Mouse (Mus musculus): Measurements from ENCODE around the gene Carmil3. TPM values are rescaled to one million over a fixed set of nuclear protein-coding genes. Genes with fewer than 3 reads are reported as not detected.
A peak's percentile ranks its signal among the peaks of the same experiment; 100 is the strongest.

Carmil3 gene
- polyA plus RNA-seq (2015; fragmentation: Nextera tagmentation; extraction: Ambion mirVana) = 0.96 and 0.98 TPM in 2 replicates

GRCm38 (mm10) chr14:55490361-55491201, at the start of gene Carmil3:
Gene Carmil3 (plus strand): TSS chr14:55490651.
- WGBS = 1% methylated on average over 52 of the region's 68 CpGs
- H3K36me3 ChIP-seq (ENCODE audit: insufficient read depth, low read length) = peaks cover 7% of the 10 kb centered on the region; the same call in 1 of the 2 replicates
- H3K27me3 ChIP-seq (ENCODE audit: insufficient read depth, low read length) = no peaks in the 10 kb centered on the region
- peak within 1 kb of the TSS; percentile 65 for H3K9ac ChIP-seq (ENCODE audit: low read depth, low read length)
- no peak for TF ChIP-seq CTCF (IDR thresholded peaks at IDR 0.05; ENCODE audit: low read depth)
- no peaks in the 10 kb centered on the region for H3K9me3 ChIP-seq (replicated peaks; ENCODE audit: low read length)
- peak within 1 kb of the TSS; percentile 73 for H3K4me2 ChIP-seq (ENCODE audit: low read length)
- H3K4me1 ChIP-seq (replicated peaks; ENCODE audit: insufficient read depth, low read length) = 0 out of 2 replicates have a peak, but pooled peaks cover 4% of the 10 kb centered on the region
- H3K27ac ChIP-seq = no peak within 1 kb of the TSS
- peak; percentile 70 for DNase-seq (ENCODE audit: low spot score)
- peak within 1 kb of the TSS; percentile 54 for H3K4me3 ChIP-seq (replicated peaks; ENCODE audit: low read depth, low read length)
- peak; percentile 59 for ATAC-seq (replicated peaks; ENCODE audit: low FRiP score, low read depth)

DNA sequence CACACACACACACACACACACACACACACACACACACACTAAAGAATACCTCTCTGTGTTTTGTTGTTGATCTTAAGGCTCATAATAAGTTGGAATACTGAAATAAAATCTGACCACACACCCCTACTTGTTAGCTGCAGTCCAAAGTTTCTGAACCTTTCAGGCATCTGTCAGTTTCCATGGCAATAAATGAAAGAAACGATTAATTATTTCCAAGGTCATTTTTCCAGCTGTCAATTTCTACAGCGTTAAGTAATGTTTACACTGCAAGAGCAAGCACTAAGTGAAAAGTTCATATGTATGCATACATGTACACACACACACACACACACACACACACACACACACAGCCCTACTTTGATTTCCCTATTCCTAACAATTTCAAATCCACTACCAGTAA, 32.8 kb upstream of the Carmil3 start:
- no peaks in the 10 kb centered on the region for H3K27me3 ChIP-seq (ENCODE audit: insufficient read depth, low read length)
- no peak overlapping the region for H3K4me2 ChIP-seq (ENCODE audit: low read length)
- H3K9ac ChIP-seq (ENCODE audit: low read depth, low read length) = no peak overlapping the region
- no peak overlapping the region for H3K4me3 ChIP-seq (replicated peaks; ENCODE audit: low read depth, low read length)
- H3K27ac ChIP-seq = no peak overlapping the region
- TF ChIP-seq CTCF (IDR thresholded peaks at IDR 0.05; ENCODE audit: low read depth) = no peak
- DNase-seq (ENCODE audit: low spot score) (no peak), ATAC-seq (replicated peaks; ENCODE audit: low FRiP score, low read depth) (no peak)
- peaks cover 8% of the 10 kb centered on the region; the same call in 1 of the 2 replicates for H3K9me3 ChIP-seq (replicated peaks; ENCODE audit: low read length)
- 38% methylated on average over 2 of the region's 2 CpGs for WGBS
- peaks cover 9% of the 10 kb centered on the region; the same call in 1 of the 2 replicates for H3K4me1 ChIP-seq (replicated peaks; ENCODE audit: insufficient read depth, low read length)
- no peaks in the 10 kb centered on the region for H3K36me3 ChIP-seq (ENCODE audit: insufficient read depth, low read length)

GRCm38 (mm10) chr14:55458273-55458672, 32.2 kb upstream of the Carmil3 start:
- Histone ChIP-seq H3K4me2 (ENCODE audit: low read length) (no peak overlapping the region), H3K27ac (no peak overlapping the region), H3K9me3 (replicated peaks; ENCODE audit: low read length) (peaks cover 8% of the 10 kb centered on the region; the same call in 1 of the 2 replicates), H3K36me3 (ENCODE audit: insufficient read depth, low read length) (no peaks in the 10 kb centered on the region), H3K27me3 (ENCODE audit: insufficient read depth, low read length) (no peaks in the 10 kb centered on the region), H3K9ac (ENCODE audit: low read depth, low read length) (no peak overlapping the region), H3K4me3 (replicated peaks; ENCODE audit: low read depth, low read length) (no peak overlapping the region), H3K4me1 (replicated peaks; ENCODE audit: insufficient read depth, low read length) (peaks cover 9% of the 10 kb centered on the region; the same call in 1 of the 2 replicates)
- ATAC-seq (replicated peaks; ENCODE audit: low FRiP score, low read depth) = peak; percentile 55; the same call in 1 of the 2 replicates
- peak; percentile 79 for TF ChIP-seq CTCF (IDR thresholded peaks at IDR 0.05; ENCODE audit: low read depth)
- DNase-seq (ENCODE audit: low spot score) = peak; percentile 69
- WGBS = 17% methylated on average over 10 of the region's 10 CpGs

- H3K4me1 ChIP-seq (replicated peaks; ENCODE audit: insufficient read depth, low read length) = peaks cover 9% of the 10 kb centered on the region; the same call in 1 of the 2 replicates
- no peak overlapping the region for H3K4me2 ChIP-seq (ENCODE audit: low read length)
- 79% methylated on average over 3 of the region's 3 CpGs for WGBS
- H3K36me3 ChIP-seq (ENCODE audit: insufficient read depth, low read length) = no peaks in the 10 kb centered on the region
- ATAC-seq (replicated peaks; ENCODE audit: low FRiP score, low read depth) = no peak
- no peak overlapping the region for H3K27ac ChIP-seq
- no peak for TF ChIP-seq CTCF (IDR thresholded peaks at IDR 0.05; ENCODE audit: low read depth)
- no peak for DNase-seq (ENCODE audit: low spot score)
- H3K27me3 ChIP-seq (ENCODE audit: insufficient read depth, low read length) = no peaks in the 10 kb centered on the region
- H3K9me3 ChIP-seq (replicated peaks; ENCODE audit: low read length) = peaks cover 6% of the 10 kb centered on the region; the same call in 1 of the 2 replicates
- no peak overlapping the region for H3K4me3 ChIP-seq (replicated peaks; ENCODE audit: low read depth, low read length)
- no peak overlapping the region for H3K9ac ChIP-seq (ENCODE audit: low read depth, low read length)
Observed at GRCm38 (mm10) chr14:55458761-55459160, 31.7 kb upstream of the Carmil3 start.

GRCm38 (mm10) chr14:55459796-55460195, 30.7 kb upstream of the Carmil3 start:
- DNase-seq (ENCODE audit: low spot score) = no peak
- peak overlapping the region; percentile 48 for H3K27ac ChIP-seq
- peaks cover 9% of the 10 kb centered on the region; the same call in 1 of the 2 replicates for H3K4me1 ChIP-seq (replicated peaks; ENCODE audit: insufficient read depth, low read length)
- no peak overlapping the region for H3K4me3 ChIP-seq (replicated peaks; ENCODE audit: low read depth, low read length)
- no peak overlapping the region for H3K4me2 ChIP-seq (ENCODE audit: low read length)
- WGBS = 56% methylated on average over 4 of the region's 4 CpGs
- H3K36me3 ChIP-seq (ENCODE audit: insufficient read depth, low read length) = no peaks in the 10 kb centered on the region
- peak; percentile 57 for ATAC-seq (replicated peaks; ENCODE audit: low FRiP score, low read depth)
- H3K9ac ChIP-seq (ENCODE audit: low read depth, low read length) = no peak overlapping the region
- peaks cover 5% of the 10 kb centered on the region; the same call in 1 of the 2 replicates for H3K9me3 ChIP-seq (replicated peaks; ENCODE audit: low read length)
- no peak for TF ChIP-seq CTCF (IDR thresholded peaks at IDR 0.05; ENCODE audit: low read depth)
- no peaks in the 10 kb centered on the region for H3K27me3 ChIP-seq (ENCODE audit: insufficient read depth, low read length)

GRCm38 (mm10) chr14:55460297-55460696, 30.2 kb upstream of the Carmil3 start:
- H3K4me1 ChIP-seq (replicated peaks; ENCODE audit: insufficient read depth, low read length) = peaks cover 9% of the 10 kb centered on the region; the same call in 1 of the 2 replicates
- H3K27ac ChIP-seq = peak overlapping the region; percentile 48
- TF ChIP-seq CTCF (IDR thresholded peaks at IDR 0.05; ENCODE audit: low read depth) = no peak
- H3K36me3 ChIP-seq (ENCODE audit: insufficient read depth, low read length) = no peaks in the 10 kb centered on the region
- DNase-seq (ENCODE audit: low spot score) = peak; percentile 47
- no peak overlapping the region for H3K4me3 ChIP-seq (replicated peaks; ENCODE audit: low read depth, low read length)
- H3K4me2 ChIP-seq (ENCODE audit: low read length) = no peak overlapping the region
- whole genome bisulfite sequencing = 47% methylated on average over 10 of the region's 10 CpGs
- ATAC-seq (replicated peaks; ENCODE audit: low FRiP score, low read depth) = peak; percentile 88
- no peak overlapping the region for H3K9ac ChIP-seq (ENCODE audit: low read depth, low read length)
- H3K9me3 ChIP-seq (replicated peaks; ENCODE audit: low read length) = peaks cover 5% of the 10 kb centered on the region; the same call in 1 of the 2 replicates
- H3K27me3 ChIP-seq (ENCODE audit: insufficient read depth, low read length) = no peaks in the 10 kb centered on the region
